Mouse (Mus musculus): ENCODE results near the gene 1700025C18Rik. TPM values are rescaled to one million over a fixed set of nuclear protein-coding genes. Genes with fewer than 3 reads are reported as not detected.

The 1700025C18Rik gene
- polyA plus RNA-seq, 1 experiment from 2014 or later, result not detected

DNA sequence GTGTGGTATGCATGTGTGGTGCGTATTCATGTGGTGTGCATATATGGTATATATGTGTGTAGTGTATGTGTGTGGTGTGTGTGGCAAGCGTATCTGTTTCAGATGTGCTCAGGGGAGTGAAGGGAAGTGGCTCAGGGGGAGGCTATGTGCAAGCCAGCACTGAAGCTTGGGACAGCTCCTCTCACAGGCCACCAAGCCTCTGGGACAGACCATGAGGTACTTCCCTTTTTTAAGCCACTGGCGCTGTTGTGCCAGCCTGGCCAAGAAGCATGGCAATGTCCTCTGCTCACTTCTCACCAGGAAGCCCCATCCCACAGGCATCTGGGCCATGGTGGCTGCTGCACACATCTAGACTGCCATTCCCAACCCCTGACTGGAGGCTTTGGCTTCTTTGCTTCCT, 12.4 kb upstream of the 1700025C18Rik start:
- Histone ChIP-seq H3K4me1 (no peaks in the 10 kb centered on the region), H3K4me3 (no peak overlapping the region), H3K27me3 (peaks cover 97% of the 10 kb centered on the region), H3K27ac (no peak overlapping the region), H3K4me2 (replicated peaks) (no peak overlapping the region), H3K9ac (no peak overlapping the region), H3K36me3 (no peaks in the 10 kb centered on the region), H3K9me3 (no peaks in the 10 kb centered on the region)
- no peak for ATAC-seq (ENCODE audit: low FRiP score, low read depth)
- 84% methylated on average over 3 of the region's 3 CpGs for WGBS

DNA sequence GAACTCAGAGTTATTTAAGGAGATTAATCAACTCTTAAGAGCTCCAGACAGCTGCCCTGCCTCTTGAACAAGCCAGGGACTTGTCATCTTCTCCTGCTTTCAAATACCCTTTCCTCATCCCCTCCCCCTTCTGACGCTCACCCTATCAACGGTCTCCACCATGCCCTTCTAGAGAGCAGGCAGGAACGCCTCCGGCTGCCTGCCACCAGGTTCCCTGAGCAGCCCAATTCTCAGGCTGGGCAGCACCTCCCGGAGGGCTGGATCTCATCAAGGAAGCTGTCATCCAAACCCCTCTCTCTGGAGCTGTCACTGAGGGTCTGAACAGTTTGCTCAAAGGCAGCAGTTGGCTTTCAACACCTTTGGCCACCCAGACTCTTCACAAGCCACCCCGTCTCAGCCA, 10.2 kb upstream of the 1700025C18Rik start:
- peaks cover 99% of the 10 kb centered on the region for H3K27me3 ChIP-seq

DNA sequence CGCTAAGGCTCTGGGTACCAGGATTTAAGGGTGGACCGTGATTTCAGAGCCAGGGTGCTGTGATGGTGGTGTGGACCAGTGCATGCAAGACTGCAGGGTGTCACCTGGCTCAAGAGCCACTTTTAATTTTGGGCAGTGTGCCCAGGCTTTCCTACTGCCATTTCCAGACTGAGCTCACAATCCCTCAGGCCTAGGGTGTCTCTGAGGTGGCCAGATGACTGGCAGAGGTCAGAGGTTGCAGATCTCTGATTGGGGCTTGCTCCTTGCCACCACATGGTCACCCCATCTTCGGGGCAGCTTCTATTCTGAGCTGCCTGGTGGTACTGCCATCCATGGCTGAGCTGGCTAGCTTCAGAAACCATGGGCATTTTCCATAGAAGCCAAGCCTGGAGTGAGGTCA, 8.3 kb upstream of the 1700025C18Rik start:
- peaks cover 18% of the 10 kb centered on the region for H3K4me1 ChIP-seq
- no peak for ATAC-seq (ENCODE audit: low FRiP score, low read depth)
- no peaks in the 10 kb centered on the region for H3K9me3 ChIP-seq
- no peak overlapping the region for H3K9ac ChIP-seq
- no peak overlapping the region for H3K4me3 ChIP-seq
- H3K4me2 ChIP-seq (replicated peaks), result no peak overlapping the region
- peaks cover 91% of the 10 kb centered on the region for H3K27me3 ChIP-seq
- H3K27ac ChIP-seq, result no peak overlapping the region
- no peaks in the 10 kb centered on the region for H3K36me3 ChIP-seq
- 82% methylated on average over 3 of the region's 3 CpGs for WGBS

More for the DNA sequence above, 10.2 kb upstream of the 1700025C18Rik start:
- 4% methylated on average over 6 of the region's 6 CpGs for WGBS
- no peak for ATAC-seq (ENCODE audit: low FRiP score, low read depth)
- no peak overlapping the region for H3K9ac ChIP-seq
- no peaks in the 10 kb centered on the region for H3K9me3 ChIP-seq
- peaks cover 9% of the 10 kb centered on the region for H3K4me1 ChIP-seq
- H3K36me3 ChIP-seq, result no peaks in the 10 kb centered on the region
- H3K4me3 ChIP-seq, result no peak overlapping the region
- H3K27ac ChIP-seq, result no peak overlapping the region
- no peak overlapping the region for H3K4me2 ChIP-seq (replicated peaks)

DNA sequence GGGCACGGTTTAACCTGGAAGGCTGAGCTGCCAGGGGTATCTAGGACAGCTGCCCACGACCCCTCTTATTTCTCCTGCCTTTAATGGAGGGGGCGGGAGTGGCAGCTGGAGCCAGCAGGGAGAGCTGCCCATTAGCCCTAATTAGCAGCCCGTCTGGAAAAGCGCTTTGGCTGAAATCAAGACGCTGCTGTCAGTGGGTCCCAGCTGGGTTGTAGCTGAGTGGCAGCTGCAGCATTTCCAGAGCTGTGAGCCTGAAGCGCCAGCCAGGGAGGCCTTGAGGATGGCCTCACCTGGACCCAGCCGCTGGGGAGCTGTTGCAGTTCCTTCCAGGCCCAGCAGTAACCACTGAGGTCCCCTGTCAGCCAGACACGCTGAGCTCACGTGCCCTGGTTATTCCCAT, 5.8 kb upstream of the 1700025C18Rik start:
- peaks cover 80% of the 10 kb centered on the region for H3K27me3 ChIP-seq
- WGBS, result 9% methylated on average over 10 of the region's 10 CpGs
- no peak overlapping the region for H3K4me3 ChIP-seq
- no peaks in the 10 kb centered on the region for H3K36me3 ChIP-seq
- H3K9me3 ChIP-seq, result no peaks in the 10 kb centered on the region
- H3K9ac ChIP-seq, result no peak overlapping the region
- H3K4me2 ChIP-seq (replicated peaks), result no peak overlapping the region
- no peak for ATAC-seq (ENCODE audit: low FRiP score, low read depth)
- peaks cover 22% of the 10 kb centered on the region for H3K4me1 ChIP-seq
- no peak overlapping the region for H3K27ac ChIP-seq

DNA sequence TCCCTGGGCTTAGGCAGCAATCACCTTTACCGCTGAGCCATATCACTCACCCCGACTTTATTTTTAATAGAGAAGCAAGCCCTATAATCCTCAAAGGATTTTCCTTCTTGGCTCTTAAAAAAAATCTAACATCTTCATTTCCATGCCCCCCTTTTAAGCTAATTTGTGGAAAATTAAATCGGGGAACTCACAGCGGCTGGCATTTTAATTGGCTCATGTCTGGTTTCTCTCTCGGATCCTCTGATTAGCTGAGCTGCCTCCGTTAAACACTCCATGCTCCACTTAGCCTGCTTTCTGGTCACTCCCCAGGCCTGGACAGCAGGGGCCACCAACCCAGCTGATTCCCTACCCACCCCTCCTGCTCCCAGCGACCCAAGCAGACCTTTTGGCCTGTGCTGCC, 1.8 kb upstream of the 1700025C18Rik start:
- Histone ChIP-seq H3K27me3 (peaks cover 51% of the 10 kb centered on the region), H3K4me3 (no peak overlapping the region), H3K4me1 (peaks cover 25% of the 10 kb centered on the region), H3K9ac (no peak overlapping the region), H3K9me3 (no peaks in the 10 kb centered on the region), H3K4me2 (replicated peaks) (no peak overlapping the region), H3K36me3 (no peaks in the 10 kb centered on the region), H3K27ac (no peak overlapping the region)
- no peak for ATAC-seq (ENCODE audit: low FRiP score, low read depth)
- WGBS, result 34% methylated on average over 7 of the region's 7 CpGs

DNA sequence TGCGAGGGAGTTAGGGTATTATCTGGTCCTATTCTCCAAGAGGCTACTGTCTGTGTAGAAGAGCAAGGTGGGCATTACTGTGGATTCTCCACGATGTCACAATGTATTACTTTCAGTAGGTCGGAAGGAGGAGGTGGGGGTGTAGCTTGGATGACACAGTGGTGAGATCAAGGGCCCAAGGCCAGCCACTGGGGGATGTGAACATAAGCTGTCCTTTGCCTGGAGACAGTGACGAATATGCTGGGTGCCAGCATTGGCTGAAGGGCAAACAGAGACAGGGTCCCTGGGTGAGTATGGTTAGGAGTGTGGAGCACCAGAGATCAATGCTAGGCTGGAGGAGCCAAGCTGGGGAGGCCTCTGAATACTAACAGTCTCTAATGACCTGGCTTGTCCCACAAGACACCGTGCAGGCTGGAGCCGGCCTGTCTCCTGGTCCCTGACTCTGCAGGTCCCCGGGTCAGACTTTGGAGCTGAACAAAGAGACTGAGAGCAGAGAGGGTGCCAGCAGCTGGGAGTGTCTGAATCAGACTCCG, 949 bp upstream of the 1700025C18Rik start:
- WGBS, result 75% methylated on average over 8 of the region's 8 CpGs
- Histone ChIP-seq H3K9ac (no peak overlapping the region), H3K4me2 (replicated peaks) (no peak overlapping the region), H3K4me1 (peaks cover 21% of the 10 kb centered on the region), H3K36me3 (no peaks in the 10 kb centered on the region), H3K4me3 (no peak overlapping the region), H3K27me3 (peaks cover 46% of the 10 kb centered on the region), H3K9me3 (no peaks in the 10 kb centered on the region), H3K27ac (no peak overlapping the region)
- no peak for ATAC-seq (ENCODE audit: low FRiP score, low read depth)

DNA sequence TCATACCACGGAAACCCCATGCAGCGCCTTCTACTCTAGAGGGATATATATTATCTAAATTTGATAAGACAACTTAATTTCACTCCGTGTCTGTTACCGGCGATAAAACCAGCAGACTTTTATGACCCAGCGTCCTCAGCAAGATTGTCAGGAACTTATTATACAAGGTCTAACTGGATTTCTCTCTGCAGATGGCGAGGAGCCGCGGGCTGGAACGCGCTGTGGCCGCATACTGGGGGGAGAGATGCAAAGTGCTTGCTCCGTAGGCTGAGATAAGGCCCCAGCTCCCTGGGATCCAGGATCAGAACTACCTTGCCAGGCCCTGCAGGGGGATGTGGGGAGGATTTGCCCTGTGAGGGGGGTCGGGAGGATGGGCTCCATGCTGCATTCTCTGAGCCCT, 1.1 kb downstream of the 1700025C18Rik start:
- Histone ChIP-seq H3K4me1 (peaks cover 11% of the 10 kb centered on the region), H3K4me3 (no peak overlapping the region), H3K9ac (no peak overlapping the region), H3K9me3 (no peaks in the 10 kb centered on the region), H3K27ac (no peak overlapping the region; the same call in 1 of the 2 replicates), H3K27me3 (peaks cover 36% of the 10 kb centered on the region), H3K36me3 (no peaks in the 10 kb centered on the region), H3K4me2 (replicated peaks) (no peak overlapping the region)
- no peak for ATAC-seq (ENCODE audit: low FRiP score, low read depth)
- WGBS, result 20% methylated on average over 14 of the region's 14 CpGs

DNA sequence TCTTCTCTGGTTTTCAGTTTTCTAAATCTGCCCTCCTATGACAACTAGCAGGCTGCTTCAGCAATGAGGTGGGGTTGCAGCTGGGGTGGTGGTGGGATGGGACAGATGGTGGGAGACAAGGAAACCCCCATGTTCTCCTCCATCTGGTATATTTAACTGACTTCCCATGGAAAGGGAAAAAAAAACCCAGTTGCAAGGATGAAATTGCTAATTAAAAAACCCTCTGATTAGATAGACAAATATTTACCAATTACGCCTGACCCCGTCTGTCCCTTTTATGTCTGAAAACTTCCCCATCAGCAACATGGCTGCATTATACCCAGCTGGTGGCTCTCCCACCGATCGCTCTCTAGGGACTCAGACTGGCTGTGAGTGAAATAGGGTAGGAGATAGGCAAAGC, 3.9 kb downstream of the 1700025C18Rik start:
- 79% methylated on average over 4 of the region's 4 CpGs for WGBS
- no peak for ATAC-seq (ENCODE audit: low FRiP score, low read depth)
- peaks cover 22% of the 10 kb centered on the region for H3K27me3 ChIP-seq

DNA sequence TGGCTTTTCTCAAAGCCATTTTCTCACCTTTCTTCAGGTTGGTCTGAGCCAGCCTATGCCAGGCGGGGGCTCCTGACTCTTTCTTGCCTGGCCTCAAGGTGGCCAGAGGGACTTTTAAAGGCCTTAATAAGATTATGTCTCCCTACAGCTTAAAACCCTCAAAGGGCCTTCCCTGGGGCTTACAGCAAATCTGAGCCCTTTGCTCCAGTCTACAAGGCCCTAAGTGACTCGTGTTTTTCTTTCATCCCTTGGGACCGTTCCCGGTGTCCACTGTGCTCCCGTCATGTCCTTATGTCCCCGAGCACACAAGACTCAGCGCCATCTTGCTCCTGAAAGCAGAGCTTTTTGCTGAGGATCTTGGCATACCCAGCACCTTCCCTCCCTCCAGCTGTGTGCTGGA, 9.3 kb downstream of the 1700025C18Rik start:
- Histone ChIP-seq H3K4me2 (replicated peaks) (no peak overlapping the region), H3K36me3 (no peaks in the 10 kb centered on the region), H3K27me3 (peaks cover 57% of the 10 kb centered on the region), H3K27ac (no peak overlapping the region), H3K9me3 (no peaks in the 10 kb centered on the region), H3K4me1 (peaks cover 3% of the 10 kb centered on the region; the same call in 1 of the 2 replicates), H3K9ac (no peak overlapping the region), H3K4me3 (no peak overlapping the region)
- WGBS, result 31% methylated on average over 7 of the region's 7 CpGs
- ATAC-seq (ENCODE audit: low FRiP score, low read depth), result no peak

More for the DNA sequence above, 3.9 kb downstream of the 1700025C18Rik start:
- no peaks in the 10 kb centered on the region for H3K9me3 ChIP-seq
- 0 out of 2 replicates have a peak, but pooled peaks cover 4% of the 10 kb centered on the region for H3K4me1 ChIP-seq
- no peak overlapping the region for H3K9ac ChIP-seq
- no peak overlapping the region for H3K4me3 ChIP-seq
- no peaks in the 10 kb centered on the region for H3K36me3 ChIP-seq
- no peak overlapping the region for H3K27ac ChIP-seq
- no peak overlapping the region for H3K4me2 ChIP-seq (replicated peaks)

DNA sequence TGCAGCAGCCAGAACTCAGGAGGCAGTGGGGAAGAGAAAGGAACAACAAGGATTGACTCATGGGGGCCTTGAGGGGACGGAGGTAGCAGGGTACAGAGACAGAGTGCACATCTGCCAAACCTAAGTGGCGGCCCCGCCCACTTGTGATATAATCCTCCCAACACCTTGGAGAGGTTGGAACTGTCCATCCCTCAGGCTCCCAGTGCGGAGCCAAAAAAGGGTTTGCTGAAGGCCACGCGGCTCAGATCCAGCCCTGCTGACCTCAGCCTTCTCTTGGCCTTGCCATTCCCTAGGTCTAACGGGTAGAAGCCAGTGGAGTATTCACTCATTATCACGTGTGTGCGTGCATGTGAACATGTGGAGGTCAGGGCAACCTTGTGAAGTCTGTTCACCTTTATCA, 9.9 kb downstream of the 1700025C18Rik start:
- H3K9me3 ChIP-seq, result no peaks in the 10 kb centered on the region
- no peaks in the 10 kb centered on the region for H3K36me3 ChIP-seq
- H3K4me1 ChIP-seq, result peaks cover 5% of the 10 kb centered on the region; the same call in 1 of the 2 replicates
- H3K27ac ChIP-seq, result no peak overlapping the region
- no peak overlapping the region for H3K9ac ChIP-seq
- H3K4me2 ChIP-seq (replicated peaks), result no peak overlapping the region
- no peak overlapping the region for H3K4me3 ChIP-seq
- H3K27me3 ChIP-seq, result peaks cover 59% of the 10 kb centered on the region
- WGBS, result 21% methylated on average over 9 of the region's 9 CpGs
- ATAC-seq (ENCODE audit: low FRiP score, low read depth), result no peak

DNA sequence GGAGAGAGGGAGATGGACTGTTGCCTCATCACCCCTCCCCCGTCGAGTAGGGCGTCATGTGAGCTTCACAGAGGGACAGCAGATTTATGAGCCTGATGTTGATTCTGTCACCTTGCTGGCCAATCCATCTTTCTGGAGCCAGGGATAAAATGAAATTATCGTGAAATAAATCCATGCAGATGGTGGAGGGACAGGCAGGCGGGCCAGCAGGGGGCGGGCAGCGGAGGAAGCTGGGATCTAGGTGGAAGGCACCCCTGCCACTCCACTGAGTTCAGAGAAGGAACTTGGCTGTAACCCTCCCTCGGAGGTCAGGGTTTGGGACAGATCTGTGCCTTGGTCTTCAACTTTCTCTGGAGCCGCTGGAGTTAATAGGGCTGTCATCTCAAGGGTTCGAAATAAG, 11.9 kb downstream of the 1700025C18Rik start:
- Histone ChIP-seq H3K9me3 (no peaks in the 10 kb centered on the region), H3K27ac (no peak overlapping the region), H3K27me3 (peaks cover 79% of the 10 kb centered on the region), H3K4me3 (no peak overlapping the region), H3K4me1 (peaks cover 5% of the 10 kb centered on the region; the same call in 1 of the 2 replicates), H3K9ac (no peak overlapping the region), H3K4me2 (replicated peaks) (no peak overlapping the region), H3K36me3 (no peaks in the 10 kb centered on the region)
- 15% methylated on average over 10 of the region's 10 CpGs for WGBS
- no peak for ATAC-seq (ENCODE audit: low FRiP score, low read depth)

DNA sequence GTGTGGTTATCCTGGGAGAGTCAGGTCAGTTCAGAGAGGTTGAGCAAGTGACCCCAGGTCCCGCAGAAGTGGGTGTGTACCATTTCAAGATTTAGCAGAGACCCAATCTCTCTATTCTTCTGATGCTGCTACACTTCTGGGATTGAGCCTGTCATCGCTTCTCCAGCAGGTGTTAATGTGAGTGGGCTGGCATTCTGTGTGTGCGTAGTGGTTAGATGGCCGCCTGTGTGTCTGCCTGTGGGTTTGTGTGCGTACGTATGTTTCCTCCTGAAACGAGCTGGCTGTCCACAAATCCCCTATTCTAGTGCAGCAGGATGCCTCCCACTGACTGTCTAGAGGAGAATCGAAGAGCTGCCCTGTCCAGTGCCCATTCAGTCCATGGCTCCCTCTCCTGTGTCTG, 12.5 kb downstream of the 1700025C18Rik start:
- peaks cover 5% of the 10 kb centered on the region; the same call in 1 of the 2 replicates for H3K4me1 ChIP-seq
- H3K9ac ChIP-seq, result no peak overlapping the region
- no peak for ATAC-seq (ENCODE audit: low FRiP score, low read depth)
- H3K36me3 ChIP-seq, result no peaks in the 10 kb centered on the region
- no peak overlapping the region for H3K4me2 ChIP-seq (replicated peaks)
- H3K27ac ChIP-seq, result no peak overlapping the region
- H3K9me3 ChIP-seq, result no peaks in the 10 kb centered on the region
- H3K27me3 ChIP-seq, result peaks cover 84% of the 10 kb centered on the region
- H3K4me3 ChIP-seq, result no peak overlapping the region
- WGBS, result 61% methylated on average over 8 of the region's 8 CpGs

DNA sequence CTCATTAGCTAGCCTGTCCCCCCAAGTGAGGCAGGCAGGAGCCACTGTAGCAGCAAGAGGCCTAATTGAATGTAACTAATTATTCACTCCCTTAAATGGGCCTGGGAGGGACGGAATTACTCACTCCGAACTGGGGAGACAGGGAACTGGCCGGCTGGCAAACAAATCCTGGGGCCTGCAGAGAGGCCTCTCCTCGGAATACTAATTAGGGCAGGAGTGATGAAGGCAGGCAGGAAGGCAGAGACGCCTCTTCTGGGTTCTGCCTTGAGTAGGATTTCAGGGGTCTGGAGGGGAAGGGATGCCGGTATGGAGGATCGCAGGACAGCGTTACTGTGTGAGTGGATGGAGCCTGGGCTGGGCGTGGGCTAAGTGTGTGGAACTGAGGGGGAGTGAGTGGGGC, 13.5 kb downstream of the 1700025C18Rik start:
- peaks cover 5% of the 10 kb centered on the region; the same call in 1 of the 2 replicates for H3K4me1 ChIP-seq
- H3K4me3 ChIP-seq, result no peak overlapping the region
- 0 out of 2 replicates have a peak overlapping the region, but pooled peaks have one; percentile 19 for H3K9ac ChIP-seq
- peaks cover 94% of the 10 kb centered on the region for H3K27me3 ChIP-seq
- no peaks in the 10 kb centered on the region for H3K9me3 ChIP-seq
- ATAC-seq (ENCODE audit: low FRiP score, low read depth), result no peak
- 6% methylated on average over 9 of the region's 9 CpGs for WGBS
- no peak overlapping the region for H3K27ac ChIP-seq
- H3K4me2 ChIP-seq (replicated peaks), result no peak overlapping the region
- H3K36me3 ChIP-seq, result no peaks in the 10 kb centered on the region

Measured in limb, embryonic 13.5 days (tissue).